Mouse (Mus musculus) adrenal gland, adult (tissue): ENCODE data around the gene Zcchc7.

Experiments
- DNase-seq, 2 experiments: peaks; one replicate each; pipeline ENCODE4 v3.0.0; 2022 to 2023; ENCODE audit warnings: low spot score in 1 of 2; ENCODE audit not compliant: inconsistent age in 2 of 2

Gene Zcchc7

DNA sequence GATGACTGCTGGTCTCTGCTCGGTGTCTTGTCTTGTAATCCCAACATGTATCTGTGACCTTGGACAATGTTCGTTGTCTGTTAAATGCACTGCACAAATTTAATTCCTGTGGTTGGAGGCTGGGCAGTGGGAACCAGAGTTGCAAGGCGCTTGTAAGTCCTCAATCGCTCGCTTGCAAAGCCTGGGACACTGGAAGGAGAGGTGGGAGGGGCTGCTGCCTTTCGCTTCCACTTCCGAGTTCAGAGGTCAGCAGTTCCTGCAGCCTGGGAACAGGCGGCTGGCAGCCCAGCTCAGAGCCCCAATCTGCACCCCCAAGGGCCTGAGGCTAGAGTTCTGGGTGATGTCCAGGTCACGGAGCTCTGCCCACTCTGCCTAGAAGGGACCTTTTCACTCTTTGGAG, 197.4 kb downstream of the Zcchc7 start:
- no peak for DNase-seq

DNA sequence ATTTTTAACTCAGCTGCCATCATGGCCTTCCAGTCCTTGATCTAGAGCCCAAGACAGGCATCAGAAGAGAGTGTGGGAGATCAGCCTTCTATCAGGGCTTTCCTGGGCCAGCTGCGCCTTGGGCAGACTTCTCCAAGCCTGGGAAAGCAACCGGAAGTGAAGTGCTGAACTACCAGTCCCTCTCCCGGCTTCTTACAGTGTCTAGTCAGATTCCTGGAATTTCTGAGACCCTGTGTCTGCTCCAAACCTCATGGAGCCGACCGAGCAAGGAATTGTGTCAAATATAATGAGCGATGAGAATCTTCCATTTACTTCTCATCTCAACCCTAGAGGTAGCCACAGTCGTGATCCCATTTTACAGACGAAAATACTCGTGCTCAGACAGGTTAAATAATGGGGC, 203.1 kb downstream of the Zcchc7 start:
- DNase-seq = no peak

DNA sequence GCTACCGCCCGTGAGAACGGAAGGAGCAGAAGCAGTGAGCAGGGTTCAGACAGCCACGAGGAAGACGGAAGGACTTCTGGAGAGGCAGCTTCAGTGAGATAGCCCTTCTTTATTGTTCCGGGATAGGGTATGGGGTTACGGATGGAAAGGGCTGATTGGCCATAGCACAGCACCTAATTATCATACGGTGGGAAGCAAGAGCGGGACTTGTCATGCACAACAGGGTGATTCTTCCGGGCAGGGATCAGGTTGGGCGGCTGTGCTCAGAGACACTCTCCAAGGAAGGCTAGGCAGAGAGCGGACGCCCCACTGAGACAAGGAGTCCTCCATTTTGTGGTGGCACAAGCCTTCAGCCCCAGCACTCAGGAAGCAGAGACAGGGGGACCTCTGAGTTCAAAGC, 203.5 kb downstream of the Zcchc7 start:
- DNase-seq = no peak

DNA sequence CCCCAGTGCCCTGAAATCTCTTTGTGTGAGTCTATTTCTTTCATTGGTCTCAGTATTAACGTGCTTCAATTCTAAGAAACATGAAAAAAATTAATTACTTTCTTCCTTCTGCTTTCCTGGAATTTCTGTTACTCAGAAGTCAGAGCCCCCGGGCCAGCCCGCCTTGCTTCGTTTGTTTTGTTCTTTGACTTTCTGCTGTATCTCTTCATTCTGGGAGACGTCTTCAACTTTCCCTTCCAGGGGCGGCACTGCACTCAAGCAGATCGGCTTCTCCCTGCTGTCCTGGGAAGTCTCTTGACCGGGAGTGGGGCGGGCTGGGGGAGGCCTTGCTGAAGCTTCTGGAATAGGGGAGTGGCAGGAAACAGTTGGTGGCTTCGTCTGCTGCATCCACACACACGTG, 207.5 kb downstream of the Zcchc7 start:
- DNase-seq = no peak

DNA sequence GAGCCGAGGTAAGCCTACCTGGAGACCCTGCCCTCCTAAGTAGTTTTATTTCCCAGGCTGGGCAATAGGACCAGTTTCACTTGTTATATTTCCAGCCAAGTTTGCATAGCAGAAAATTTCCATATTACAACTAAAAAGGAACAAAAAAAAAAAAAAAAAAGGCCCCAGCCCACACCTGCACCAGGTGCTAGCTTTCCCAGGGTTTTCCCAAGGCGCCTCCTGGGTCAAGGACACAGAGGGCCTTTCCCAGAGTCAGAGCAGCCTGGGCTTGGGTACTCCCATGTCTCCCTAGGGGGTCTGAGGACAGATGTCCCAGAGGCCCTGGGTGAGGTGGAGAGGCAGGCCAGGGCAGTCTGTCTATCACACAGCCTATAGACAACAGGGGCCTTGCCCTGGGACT, 209.5 kb downstream of the Zcchc7 start:
- DNase-seq = no peak

DNA sequence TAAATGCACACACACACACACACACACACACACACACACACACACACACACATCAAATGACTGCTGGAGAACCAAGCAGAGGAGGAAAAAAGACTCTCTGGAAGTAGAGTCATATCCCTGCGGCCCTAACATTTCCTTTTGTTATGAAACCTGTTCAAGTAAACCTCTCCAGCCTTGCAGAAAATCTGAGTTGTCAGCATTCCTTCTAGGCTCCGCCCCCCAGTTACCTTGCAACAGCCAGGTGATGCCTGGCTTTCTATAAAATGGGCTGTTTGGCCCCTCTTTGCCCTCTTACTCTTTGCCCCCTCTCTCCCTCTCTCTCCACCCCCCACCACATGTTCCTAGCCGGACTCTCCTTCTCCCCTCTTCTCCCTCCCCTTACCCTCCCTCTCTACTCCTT, 210.1 kb downstream of the Zcchc7 start:
- DNase-seq = no peak

DNA sequence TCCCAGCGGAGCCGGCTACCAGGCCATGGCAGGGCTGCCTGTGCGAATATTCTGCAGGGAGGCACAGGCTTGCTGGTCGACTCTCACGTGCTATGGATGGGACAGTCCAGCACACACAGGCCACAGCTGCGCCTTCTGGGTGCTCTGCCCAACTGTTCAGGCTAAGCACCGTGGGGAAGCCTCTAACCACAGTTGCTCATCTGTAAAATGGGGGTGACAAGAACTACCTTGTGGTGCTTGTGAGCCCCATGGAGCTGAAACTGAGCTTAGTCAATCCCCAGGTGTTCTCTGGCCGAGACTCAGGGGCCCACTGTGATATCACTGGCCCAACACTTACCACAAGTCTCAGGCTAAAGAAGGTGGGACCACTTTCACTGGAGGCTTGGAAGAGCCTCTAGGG, 211.7 kb downstream of the Zcchc7 start:
- no peak for DNase-seq

DNA sequence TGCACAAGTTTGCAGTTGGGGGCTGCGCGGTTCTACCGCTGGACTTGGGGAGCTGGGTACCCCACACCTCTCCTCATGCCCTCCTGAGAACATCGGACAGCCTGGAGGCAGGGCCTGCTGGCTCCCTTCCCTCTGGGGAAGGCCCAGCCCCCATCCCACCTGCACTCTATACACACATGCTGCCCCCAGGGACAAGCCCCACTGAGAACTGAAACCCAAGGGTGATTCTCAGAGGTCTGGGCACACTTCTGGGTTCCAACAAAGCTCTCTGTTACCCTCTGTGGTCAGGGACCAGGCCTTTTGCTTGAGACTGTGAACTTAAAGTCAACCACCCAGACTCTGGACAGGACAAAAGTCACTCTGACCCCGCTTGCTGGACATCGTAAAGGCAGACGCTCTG, 214.4 kb downstream of the Zcchc7 start:
- peak in 1 of 2 experiments; percentile 27 for DNase-seq

DNA sequence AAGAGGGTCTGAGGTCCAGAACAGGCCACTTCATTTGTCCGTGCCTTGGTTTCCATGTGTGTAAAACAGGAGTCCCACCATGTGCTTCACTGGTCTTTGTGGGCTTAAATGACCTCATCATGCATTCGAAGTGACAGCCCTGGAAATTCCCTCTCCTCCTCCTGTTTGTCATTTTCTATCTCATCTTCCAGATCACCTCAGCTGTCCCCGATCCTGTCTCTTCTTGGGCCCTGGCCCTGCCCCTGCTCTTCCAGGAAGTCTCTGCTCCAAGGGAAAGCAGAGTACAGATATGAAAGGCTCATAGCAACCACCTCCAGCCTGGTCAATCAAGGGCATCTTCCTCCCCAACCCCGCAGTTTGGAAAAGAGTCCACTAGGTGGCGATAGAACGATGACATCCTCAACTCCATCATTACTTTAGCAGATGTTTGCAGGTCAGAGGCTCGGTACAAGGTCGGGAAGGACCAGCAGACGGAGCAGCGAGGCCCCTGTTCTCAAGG, 215.0 kb downstream of the Zcchc7 start:
- peak; percentile 58 to 84 for DNase-seq

DNA sequence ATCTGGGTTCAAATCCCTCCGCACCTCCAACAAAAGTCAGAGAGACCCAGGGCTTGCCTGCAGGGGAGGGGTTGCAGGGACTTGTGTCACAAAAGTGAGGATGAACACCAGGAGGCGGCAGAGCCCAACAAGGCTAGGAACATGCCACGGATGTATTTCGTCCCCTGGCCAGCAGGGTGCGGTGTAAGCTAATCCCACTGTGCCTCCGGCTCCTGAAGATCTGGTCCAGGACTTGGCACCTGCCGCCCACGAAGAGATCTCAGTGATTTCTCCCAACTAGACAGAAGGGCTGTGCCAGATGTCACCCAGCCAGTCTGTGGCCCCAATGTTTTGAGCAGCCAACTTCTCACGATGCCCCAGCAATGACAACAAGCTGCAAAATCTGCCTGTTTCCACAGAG, 217.8 kb downstream of the Zcchc7 start:
- peak; percentile 92 to 97 for DNase-seq

DNA sequence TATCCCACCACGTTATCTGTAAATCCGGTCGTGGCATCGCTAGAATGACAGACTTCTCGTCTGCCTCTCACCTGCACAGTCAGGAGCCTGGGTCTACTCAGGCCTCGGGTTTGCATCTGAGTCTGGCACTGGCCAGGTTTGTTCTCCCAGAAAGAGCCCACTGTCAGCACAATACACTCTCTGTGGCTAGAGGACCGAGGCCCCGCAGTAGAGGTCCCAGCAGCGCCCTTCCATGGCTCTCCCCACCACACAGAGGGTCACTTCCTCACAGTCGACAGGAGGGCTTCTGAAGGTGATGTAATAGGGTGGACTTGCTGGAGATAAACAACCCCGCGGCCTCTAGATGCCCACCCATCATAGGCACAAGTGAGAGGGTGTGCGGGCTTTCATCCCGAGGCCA, 218.2 kb downstream of the Zcchc7 start:
- DNase-seq = no peak

DNA sequence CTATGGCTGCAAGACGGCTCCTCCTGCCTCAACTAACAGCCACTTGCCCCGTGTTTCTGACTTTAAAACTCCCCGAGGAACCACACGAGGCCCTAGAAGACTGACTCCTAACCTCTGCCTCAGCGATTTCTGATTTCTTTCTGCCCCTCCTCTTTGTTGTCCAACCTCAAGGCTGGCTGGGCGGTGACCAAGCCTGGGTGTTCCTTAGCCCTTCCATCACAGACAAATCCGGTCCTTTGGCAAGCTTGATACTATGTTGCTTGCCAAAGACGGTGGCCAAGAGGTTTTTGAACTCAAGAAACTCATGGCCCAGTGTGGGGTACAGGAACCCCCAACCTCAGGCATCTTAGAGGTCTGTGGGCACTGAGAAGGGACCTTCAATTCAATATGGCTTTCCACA, 218.7 kb downstream of the Zcchc7 start:
- DNase-seq = peak in 1 of 2 experiments; percentile 49

DNA sequence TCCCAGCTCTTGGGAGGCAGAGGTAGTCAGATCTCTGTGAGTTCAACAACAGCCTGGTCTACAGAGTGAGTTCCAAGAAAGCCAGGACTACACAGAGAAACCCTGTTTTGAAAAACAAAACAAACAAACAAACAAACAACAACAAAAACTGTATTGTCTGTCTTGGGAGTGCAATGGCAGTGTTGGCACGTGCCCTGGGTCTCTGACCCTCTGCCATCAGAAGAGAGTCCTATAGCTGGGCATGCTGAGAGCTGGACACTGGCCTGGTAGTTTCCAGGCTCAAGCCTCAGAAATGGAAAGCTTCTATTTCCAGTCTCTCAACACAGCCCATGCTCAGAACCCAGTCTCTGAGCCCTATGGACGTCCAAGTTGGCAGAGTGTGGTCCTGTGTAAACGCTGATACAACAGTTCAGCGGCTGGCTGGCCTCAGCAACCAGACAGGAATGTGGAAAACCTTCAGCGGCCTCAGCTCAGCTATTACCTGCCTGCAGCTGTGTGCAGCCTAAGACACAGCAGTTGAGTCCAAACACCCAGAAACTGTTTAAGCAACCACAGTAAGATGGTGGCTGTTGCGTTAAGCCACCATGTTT, 220.4 kb downstream of the Zcchc7 start:
- DNase-seq = no peak

DNA sequence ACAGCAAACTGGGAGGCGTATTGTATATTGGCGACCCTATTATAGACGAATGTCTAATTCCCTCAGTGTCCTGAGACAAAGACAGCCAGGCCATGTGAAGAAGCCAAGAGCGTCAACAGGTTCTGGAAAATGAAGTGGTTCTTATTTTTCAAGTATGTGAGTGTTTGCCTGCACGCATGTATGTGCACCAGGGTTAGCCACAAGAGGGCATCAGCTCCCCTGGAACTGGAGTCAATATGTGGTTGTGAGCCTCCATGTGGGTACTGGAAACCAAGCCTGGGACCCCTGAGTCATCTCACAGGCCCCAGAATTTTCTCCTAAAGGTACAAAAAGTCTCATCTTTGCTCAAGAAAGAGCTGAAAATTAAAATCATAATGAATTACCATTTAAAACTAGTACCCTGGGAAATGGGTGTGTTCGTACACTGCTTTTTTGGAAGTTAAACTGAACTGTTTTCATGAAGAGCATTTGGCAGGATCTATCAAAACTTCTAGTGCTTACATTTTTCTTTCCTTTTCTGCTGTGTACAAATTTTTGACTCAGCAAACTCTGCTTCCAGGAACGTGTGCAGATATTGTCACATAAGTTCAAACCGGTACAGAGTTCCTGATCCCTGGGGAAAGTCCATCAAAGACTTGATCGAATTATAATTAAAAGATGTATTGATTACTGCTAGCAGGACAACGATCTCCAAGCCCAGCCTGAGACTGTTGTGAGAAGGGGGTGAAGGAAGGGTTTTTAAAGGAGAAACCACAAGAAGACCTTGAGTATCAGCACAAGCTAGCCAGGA, 221.4 kb downstream of the Zcchc7 start:
- DNase-seq = peak in 1 of 2 experiments; percentile 28

DNA sequence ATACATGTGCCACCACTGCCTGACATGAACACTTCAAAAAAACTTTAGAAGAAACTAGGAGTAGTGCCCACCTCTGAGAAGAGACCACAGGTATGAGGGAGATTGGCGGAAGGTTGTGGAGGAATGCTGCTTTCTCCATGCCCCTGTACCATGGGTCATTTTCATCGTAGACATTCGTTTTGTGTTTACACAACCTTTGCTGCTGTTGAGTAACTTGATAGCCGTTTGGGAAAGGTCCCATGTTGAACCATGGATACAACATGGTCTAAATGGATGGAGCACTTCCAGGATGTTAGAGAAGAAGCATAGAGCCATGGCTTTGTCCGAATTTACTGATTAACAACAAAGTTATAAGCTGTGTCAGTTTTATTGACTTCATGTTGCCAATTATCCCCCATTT, 222.5 kb downstream of the Zcchc7 start:
- DNase-seq = peak in 1 of 2 experiments; percentile 40

DNA sequence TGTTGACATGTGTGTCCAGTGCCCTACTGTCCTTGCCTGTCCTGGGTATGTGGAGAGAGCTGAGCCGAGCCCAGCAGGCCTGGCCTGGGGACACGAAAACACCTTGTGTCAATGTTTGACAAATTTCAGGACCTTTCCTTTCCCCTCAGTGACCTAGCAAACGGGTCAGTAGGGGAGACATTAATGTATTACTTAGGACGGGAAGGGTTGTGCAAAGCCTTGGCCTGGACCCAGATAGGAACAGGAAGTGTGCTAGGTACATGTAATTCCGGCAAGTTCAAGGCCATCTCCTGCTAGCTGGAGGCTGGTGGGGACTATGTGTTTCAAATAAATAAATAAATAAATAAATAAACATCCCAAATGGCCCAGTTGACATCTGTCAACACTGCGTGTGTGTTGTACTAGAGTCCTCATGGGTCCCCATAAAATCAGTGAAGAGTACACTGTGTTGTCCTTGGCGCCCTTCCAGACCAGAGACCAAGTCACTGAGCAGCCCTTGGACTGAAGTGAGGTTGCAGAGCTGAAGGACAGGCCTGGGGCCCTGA, 224.2 kb downstream of the Zcchc7 start:
- DNase-seq = peak; percentile 90 to 93

DNA sequence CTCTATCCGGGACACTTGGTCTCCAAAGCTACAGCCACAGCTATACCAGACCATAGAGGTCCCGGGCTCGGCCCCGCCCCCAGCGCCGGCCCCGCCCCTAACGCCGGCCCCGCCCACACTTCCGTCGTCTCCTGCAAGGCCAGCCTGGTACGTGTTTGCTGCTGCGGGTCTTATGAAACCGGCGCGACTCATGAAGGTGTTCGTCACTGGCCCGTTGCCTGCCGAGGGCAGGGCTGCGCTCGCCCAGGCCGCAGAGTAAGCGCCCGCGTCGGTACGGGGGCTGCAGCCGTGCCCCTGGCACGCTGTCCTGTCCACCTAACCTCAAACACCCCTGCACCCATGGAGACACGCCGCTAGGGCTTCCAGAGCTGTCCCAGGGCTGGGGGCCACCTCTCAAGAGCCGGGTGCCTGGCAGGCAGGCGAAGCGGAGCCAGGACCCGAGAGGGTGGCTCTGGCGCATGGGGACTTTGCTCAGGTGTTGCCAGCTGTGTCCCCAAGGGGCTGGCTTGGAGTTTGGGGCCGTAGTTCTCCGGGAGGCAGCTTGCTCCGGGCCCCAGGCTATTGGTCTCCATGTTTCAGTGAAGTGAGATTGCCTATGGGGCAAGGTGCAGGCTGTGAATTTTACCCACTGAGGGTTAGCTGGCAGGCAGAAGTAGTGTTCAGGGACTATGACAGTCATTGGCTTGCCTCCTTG, 225.8 kb downstream of the Zcchc7 start, which contains the start of gene Grhpr:
Grhpr (plus strand) TSS at position 116 of the 694 bp plus-strand sequence.
- DNase-seq = peak; percentile 91 to 98
